Mouse (Mus musculus) thymus, adult 2 months (tissue): ENCODE results near the gene Btbd9.

Experiments used
- CTCF ChIP-seq: fragments of 200-500 bp; IDR thresholded peaks from 2 replicates; pipeline ENCODE4 v1.5.1; 2012; ENCODE audit warnings: mild to moderate bottlenecking, control low read depth, low read length, moderate library complexity, borderline replicate concordance; ENCODE audit not compliant: control insufficient read depth, poor library complexity, insufficient read depth; ENCODE audit errors: extremely low read depth
- POLR2A ChIP-seq: fragments of 200-500 bp; IDR thresholded peaks from 2 replicates; pipeline ENCODE4 v1.6.1; 2012; ENCODE audit warnings: mild to moderate bottlenecking, low read length, control low read depth, moderate library complexity; ENCODE audit not compliant: control insufficient read depth, poor library complexity, insufficient read depth; ENCODE audit errors: extremely low read depth

- TF ChIP-seq CTCF = no peak
- TF ChIP-seq POLR2A = no peak
Observed at GRCm38 (mm10) chr17:30607330-30607729, 31.0 kb upstream of the Btbd9 start.
